ENCODE assay signal across 9 mouse cellular contexts in genomic region chr5:115076144-115076901, GRCm38 (mm10). TPM values are rescaled to one million over a fixed set of nuclear protein-coding genes. Genes with fewer than 3 reads are reported as not detected.
DNase-seq lines count a peak whose midpoint lies in the region; ATAC-seq and TF ChIP-seq lines count a peak whose summit lies in the region.
"Had no signal": no experiment of that assay in that cellular context is flagged by ENCODE, and none has a peak within 500 bp of the region (broad histone marks: within the 10 kb centered on the region; RNA-seq: fewer than 3 reads in every experiment).

No protein-coding gene starts in this region.

- H3K4me3 ChIP-seq in forebrain, embryonic 10.5 days: no peak overlapping the region
- H3K4me3 ChIP-seq in forebrain, embryonic 16.5 days (replicated peaks; ENCODE audit: low read length): no peak overlapping the region
- no peak overlapping the region for H3K4me3 ChIP-seq in embryonic facial prominence, embryonic 11.5 days (ENCODE audit: low read depth, low read length)
- no peak overlapping the region for H3K4me3 ChIP-seq in liver, postnatal 0 days (ENCODE audit: low read depth, low read length)

- no peaks in the 10 kb centered on the region for H3K9me3 ChIP-seq in forebrain, embryonic 10.5 days
- H3K9me3 ChIP-seq in forebrain, embryonic 16.5 days (ENCODE audit: control insufficient read depth, low read length): no peaks in the 10 kb centered on the region
- H3K9me3 ChIP-seq in embryonic facial prominence, embryonic 11.5 days (replicated peaks; ENCODE audit: control insufficient read depth, low read length): no peaks in the 10 kb centered on the region
- H3K9me3 ChIP-seq in liver, postnatal 0 days (ENCODE audit: low read length): no peaks in the 10 kb centered on the region

- peaks cover 41% of the 10 kb centered on the region for H3K36me3 ChIP-seq in forebrain, embryonic 10.5 days (replicated peaks)
- H3K36me3 ChIP-seq in forebrain, embryonic 16.5 days (ENCODE audit: control insufficient read depth, insufficient read depth): no peaks in the 10 kb centered on the region
- no peaks in the 10 kb centered on the region for H3K36me3 ChIP-seq in embryonic facial prominence, embryonic 11.5 days (replicated peaks; ENCODE audit: control insufficient read depth, insufficient read depth, low read depth, low read length)
- H3K36me3 ChIP-seq in liver, postnatal 0 days (replicated peaks; ENCODE audit: insufficient read depth, low read length): peaks cover 20% of the 10 kb centered on the region

- TF ChIP-seq CTCF in liver, postnatal 0 days (IDR thresholded peaks at IDR 0.05; ENCODE audit: low read depth): peak; percentile 93

- DNase-seq in forebrain, embryonic 10.5 days (ENCODE audit: extremely low spot score, low spot score): peak; percentile 48
- DNase-seq in B cell, adult 2 months: peak; percentile 82 to 85
- peak; percentile 72 for DNase-seq in adrenal gland, postnatal 25 days
- DNase-seq in embryonic facial prominence, embryonic 11.5 days (ENCODE audit: low spot score): peak; percentile 74
- DNase-seq in kidney, postnatal 10 days: peak; percentile 86
- DNase-seq in liver, postnatal 0 days: peak; percentile 83
- peak; percentile 58 to 76 for DNase-seq in right cerebral cortex, postnatal 10 days (ENCODE audit: low spot score in 2 of 2)

- ATAC-seq in forebrain, embryonic 16.5 days: no peak
- ATAC-seq in embryonic facial prominence, embryonic 11.5 days (replicated peaks; ENCODE audit: insufficient number of reproducible peaks, low FRiP score, low TSS enrichment, low read depth): no peak
- ATAC-seq in liver, postnatal 0 days: peak; percentile 58

- H3K4me2 ChIP-seq in forebrain, embryonic 16.5 days (ENCODE audit: low read length): no peak overlapping the region
- H3K4me2 ChIP-seq in embryonic facial prominence, embryonic 11.5 days (ENCODE audit: low read depth, low read length): no peak overlapping the region
- no peak overlapping the region for H3K4me2 ChIP-seq in liver, postnatal 0 days (ENCODE audit: low read depth, low read length)

- H3K4me1 ChIP-seq in forebrain, embryonic 10.5 days: no peaks in the 10 kb centered on the region
- peaks cover 5% of the 10 kb centered on the region; the same call in 1 of the 2 replicates for H3K4me1 ChIP-seq in forebrain, embryonic 16.5 days (replicated peaks; ENCODE audit: control insufficient read depth, insufficient read depth, low read length)
- H3K4me1 ChIP-seq in embryonic facial prominence, embryonic 11.5 days (ENCODE audit: control insufficient read depth, insufficient read depth, low read length): no peaks in the 10 kb centered on the region
- peaks cover 39% of the 10 kb centered on the region for H3K4me1 ChIP-seq in liver, postnatal 0 days (ENCODE audit: insufficient read depth)

- 61% methylated on average over 5 of the region's 5 CpGs for WGBS in forebrain, embryonic 10.5 days
- WGBS in forebrain, embryonic 16.5 days: 58% methylated on average over 5 of the region's 5 CpGs
- WGBS in embryonic facial prominence, embryonic 11.5 days: 58% methylated on average over 5 of the region's 5 CpGs
- WGBS in liver, postnatal 0 days (ENCODE audit: insufficient replicate concordance): 36% methylated on average over 5 of the region's 5 CpGs

- no peaks in the 10 kb centered on the region for H3K27me3 ChIP-seq in forebrain, embryonic 10.5 days (ENCODE audit: poor library complexity, severe bottlenecking)
- H3K27me3 ChIP-seq in forebrain, embryonic 16.5 days (replicated peaks; ENCODE audit: control insufficient read depth, insufficient read depth, low read length): no peaks in the 10 kb centered on the region
- H3K27me3 ChIP-seq in embryonic facial prominence, embryonic 11.5 days (ENCODE audit: control insufficient read depth, insufficient read depth, low read length): no peaks in the 10 kb centered on the region
- H3K27me3 ChIP-seq in liver, postnatal 0 days (ENCODE audit: insufficient read depth, low read length): no peaks in the 10 kb centered on the region

- TF ChIP-seq EP300 in liver, postnatal 0 days (IDR thresholded peaks at IDR 0.05; ENCODE audit: low read depth): peak; percentile 26; the same call in 1 of the 2 replicates

- H3K9ac ChIP-seq in forebrain, embryonic 16.5 days (replicated peaks; ENCODE audit: low read depth, low read length): no peak overlapping the region
- H3K9ac ChIP-seq in embryonic facial prominence, embryonic 11.5 days (replicated peaks; ENCODE audit: low read length): no peak overlapping the region
- H3K9ac ChIP-seq in liver, postnatal 0 days (replicated peaks): no peak overlapping the region

- no peak overlapping the region for H3K27ac ChIP-seq in forebrain, embryonic 10.5 days
- H3K27ac ChIP-seq in forebrain, embryonic 16.5 days (ENCODE audit: low read length): no peak overlapping the region
- no peak overlapping the region for H3K27ac ChIP-seq in embryonic facial prominence, embryonic 11.5 days (replicated peaks; ENCODE audit: low read depth, low read length)
- 0 out of 2 replicates have a peak overlapping the region, but pooled peaks have one; percentile 16 for H3K27ac ChIP-seq in liver, postnatal 0 days (ENCODE audit: low read depth)

RNA-seq across cellular contexts. Expression of gene Gm10401, which starts 21.8 kb away (rescaled TPM):
- 18.3 and 22.9 TPM in 2 replicates for polyA plus RNA-seq in forebrain, embryonic 10.5 days (2016; fragmentation: Nextera tagmentation; extraction: Ambion mirVana)
- 34.9 and 38.1 TPM in 2 replicates for polyA plus RNA-seq in forebrain, embryonic 16.5 days (2015; fragmentation: Nextera tagmentation; extraction: Ambion mirVana)
- total RNA-seq in adrenal gland, postnatal 25 days (2021): not detected in 2 replicates
- 24.6 and 26.3 TPM in 2 replicates for polyA plus RNA-seq in embryonic facial prominence, embryonic 11.5 days (2014; fragmentation: Nextera tagmentation; extraction: Ambion mirVana)
- 6.0 and 6.6 TPM in 2 replicates for polyA plus RNA-seq in liver, postnatal 0 days (2015; fragmentation: Nextera tagmentation; extraction: Ambion mirVana)
- total RNA-seq: left cerebral cortex, adult 8-10 months had no signal

RNA-seq across cellular contexts. Expression of gene Acads, which starts 42.8 kb away (rescaled TPM):
- 59.9 and 66.9 TPM in 2 replicates for polyA plus RNA-seq in forebrain, embryonic 10.5 days (2016; fragmentation: Nextera tagmentation; extraction: Ambion mirVana)
- polyA plus RNA-seq in forebrain, embryonic 16.5 days (2015; fragmentation: Nextera tagmentation; extraction: Ambion mirVana): 18.0 and 19.8 TPM in 2 replicates
- 181 and 197 TPM in 2 replicates for total RNA-seq in adrenal gland, postnatal 25 days (2021)
- polyA plus RNA-seq in embryonic facial prominence, embryonic 11.5 days (2014; fragmentation: Nextera tagmentation; extraction: Ambion mirVana): 27.7 and 31.8 TPM in 2 replicates
- polyA plus RNA-seq in liver, postnatal 0 days (2015; fragmentation: Nextera tagmentation; extraction: Ambion mirVana): 87.9 and 93.4 TPM in 2 replicates

RNA-seq across cellular contexts. Expression of gene Unc119b, which starts 58.5 kb away (rescaled TPM):
- 75.4 and 77.6 TPM in 2 replicates for polyA plus RNA-seq in forebrain, embryonic 10.5 days (2016; fragmentation: Nextera tagmentation; extraction: Ambion mirVana)
- 35.3 and 39.8 TPM in 2 replicates for polyA plus RNA-seq in forebrain, embryonic 16.5 days (2015; fragmentation: Nextera tagmentation; extraction: Ambion mirVana)
- 36.2 and 41.3 TPM in 2 replicates for total RNA-seq in adrenal gland, postnatal 25 days (2021)
- 49.6 and 53.0 TPM in 2 replicates for polyA plus RNA-seq in embryonic facial prominence, embryonic 11.5 days (2014; fragmentation: Nextera tagmentation; extraction: Ambion mirVana)
- 6.9 and 8.0 TPM in 2 replicates for polyA plus RNA-seq in liver, postnatal 0 days (2015; fragmentation: Nextera tagmentation; extraction: Ambion mirVana)
